Mouse (Mus musculus) T-cell, adult 66 days (primary cell): ENCODE data around the gene Scgb1b12. TPM values are rescaled to one million over a fixed set of nuclear protein-coding genes. Genes with fewer than 3 reads are reported as not detected.

ENCODE experiments used
- total RNA-seq, 2 experiments: library from RNA; stranded (reverse); gene quantifications; 3 replicates in 1 of 2; 4 replicates in 1 of 2; pipeline ENCODE4 v1.2.4; 2023

Scgb1b12 gene
- total RNA-seq, result not detected

DNA sequence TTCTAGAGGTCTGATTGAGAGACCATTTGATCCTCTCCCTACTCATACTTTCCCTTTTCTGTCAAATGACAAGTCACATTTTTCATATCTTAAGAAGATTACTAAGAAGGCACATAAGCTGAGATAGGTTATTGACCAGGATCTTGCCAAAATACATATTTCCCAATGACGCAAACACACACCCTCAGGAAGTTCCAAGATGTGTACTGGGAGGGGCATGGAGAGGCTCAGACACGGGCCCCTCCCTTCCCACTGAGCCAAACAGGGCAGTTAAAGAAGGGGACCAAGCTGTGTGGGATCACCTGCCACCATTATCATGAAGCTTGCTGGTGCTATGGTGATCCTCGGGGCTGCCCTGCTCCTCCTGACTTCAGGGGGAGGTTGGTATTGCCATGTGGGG is at the start of gene Scgb1b12:
Gene Scgb1b12 (plus strand): TSS at position 301 of the 400 bp plus-strand sequence.

DNA sequence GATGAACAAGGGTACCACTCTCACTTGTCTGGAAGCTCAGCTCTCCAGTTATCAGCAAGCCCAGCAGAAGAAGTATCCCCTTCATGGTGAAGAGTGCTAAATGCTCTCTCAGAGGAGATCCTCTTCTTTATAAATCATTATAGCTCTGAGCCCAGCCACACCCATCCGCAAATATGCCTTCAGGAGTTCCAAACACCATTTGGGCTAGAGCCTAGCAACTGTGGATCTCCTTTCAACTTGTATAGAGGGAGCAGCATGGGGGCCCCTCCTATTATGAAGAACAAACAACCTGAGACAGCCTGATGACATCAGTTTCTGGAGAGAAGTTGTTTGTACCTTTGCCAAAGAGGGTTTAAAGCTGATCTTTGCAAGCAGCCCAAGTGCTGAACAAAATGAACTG is 6.8 kb upstream of the Scgb1b12 start, which contains the start of gene Scgb2b12:
Gene Scgb2b12 (minus strand): TSS at position 101 of the 400 bp plus-strand sequence.

Other genes starting within 250 kb of the Scgb1b12 start
- gene Scgb1b10, start 233.3 kb upstream of the Scgb1b12 start, total RNA-seq, result not detected
- gene Scgb2b11, start 123.0 kb upstream of the Scgb1b12 start, total RNA-seq, result not detected
- gene Scgb1b11, start 111.3 kb upstream of the Scgb1b12 start, total RNA-seq, result not detected
- not detected for gene Scgb2b12, start 6.9 kb upstream of the Scgb1b12 start, total RNA-seq
- gene Scgb1b29, start 107.4 kb downstream of the Scgb1b12 start, total RNA-seq, result not detected